Mouse (Mus musculus): Measurements from ENCODE around the gene Dnase1l2. TPM values are rescaled to one million over a fixed set of nuclear protein-coding genes. Genes with fewer than 3 reads are reported as not detected.
A peak's percentile ranks its signal among the peaks of the same experiment; 100 is the strongest.
"Not testable (repeated sequence)": the region's sequence is repeated elsewhere in the genome, so short reads cannot be mapped to it uniquely, and the experiment has no call there.

Gene Dnase1l2
- polyA plus RNA-seq, 1 experiment from 2014 or later: 7.9 TPM

DNA sequence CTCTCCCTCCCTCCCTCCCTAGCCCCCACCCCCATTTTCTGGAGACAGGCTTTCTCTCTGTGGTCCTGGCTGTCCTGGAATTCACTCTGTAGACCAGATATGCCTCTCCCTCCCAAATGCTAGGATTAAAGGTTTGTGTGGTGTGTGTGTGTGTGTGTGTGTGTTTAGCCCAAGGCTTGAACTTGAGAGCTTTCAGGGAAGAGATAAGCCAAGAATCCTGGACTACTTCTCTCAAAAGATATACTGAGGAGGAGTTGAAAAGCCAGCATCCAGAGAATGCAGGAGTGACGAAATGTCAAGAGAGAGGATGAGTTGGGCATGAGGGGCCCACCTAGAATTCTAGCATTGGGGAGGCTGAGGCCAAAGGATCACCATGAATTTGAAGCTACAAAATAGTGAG lies 20.0 kb upstream of the Dnase1l2 start:
- Histone ChIP-seq H3K9ac (ENCODE audit: low read depth, low read length) (no peak overlapping the region), H3K27ac (ENCODE audit: low read length) (no peak overlapping the region), H3K4me3 (ENCODE audit: low read depth, low read length) (no peak overlapping the region), H3K36me3 (ENCODE audit: control insufficient read depth, insufficient read depth, low read length) (no peaks in the 10 kb centered on the region), H3K4me1 (ENCODE audit: control insufficient read depth, insufficient read depth, low read length) (no peaks in the 10 kb centered on the region), H3K9me3 (replicated peaks; ENCODE audit: control insufficient read depth, low read length, poor library complexity, severe bottlenecking) (no peaks in the 10 kb centered on the region), H3K4me2 (ENCODE audit: low read length) (no peak overlapping the region), H3K27me3 (ENCODE audit: control insufficient read depth, insufficient read depth, low read depth, low read length) (no peaks in the 10 kb centered on the region)
- WGBS: 93% methylated on average over 1 of the region's 1 CpGs
- no peak for ATAC-seq

DNA sequence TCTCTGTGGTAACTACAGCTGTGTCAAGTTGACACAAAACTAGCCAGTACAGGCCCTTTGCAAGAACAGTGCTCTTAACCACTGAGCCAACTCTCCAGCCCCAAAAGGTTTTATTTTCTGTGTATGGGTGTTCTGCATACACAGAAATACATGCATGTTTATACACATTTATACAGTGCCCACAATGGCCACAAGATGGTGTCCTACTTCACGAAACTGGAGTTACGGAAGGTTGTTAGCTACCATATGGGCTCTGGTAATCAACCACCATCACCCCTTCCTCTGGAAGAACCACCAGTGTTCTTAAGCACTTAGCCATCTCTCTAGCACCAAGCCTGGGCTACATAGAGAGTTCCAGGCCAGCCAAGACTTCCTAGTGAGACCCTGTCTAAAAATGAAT lies 18.7 kb upstream of the Dnase1l2 start:
- H3K27ac ChIP-seq (ENCODE audit: low read length): no peak overlapping the region
- H3K9ac ChIP-seq (ENCODE audit: low read depth, low read length): no peak overlapping the region
- H3K4me3 ChIP-seq (ENCODE audit: low read depth, low read length): no peak overlapping the region
- H3K4me2 ChIP-seq (ENCODE audit: low read length): no peak overlapping the region
- H3K27me3 ChIP-seq (ENCODE audit: control insufficient read depth, insufficient read depth, low read depth, low read length): no peaks in the 10 kb centered on the region
- H3K9me3 ChIP-seq (replicated peaks; ENCODE audit: control insufficient read depth, low read length, poor library complexity, severe bottlenecking): no peaks in the 10 kb centered on the region
- no peaks in the 10 kb centered on the region for H3K4me1 ChIP-seq (ENCODE audit: control insufficient read depth, insufficient read depth, low read length)
- no peaks in the 10 kb centered on the region for H3K36me3 ChIP-seq (ENCODE audit: control insufficient read depth, insufficient read depth, low read length)
- 77% methylated on average over 2 of the region's 2 CpGs for WGBS
- ATAC-seq: no peak

DNA sequence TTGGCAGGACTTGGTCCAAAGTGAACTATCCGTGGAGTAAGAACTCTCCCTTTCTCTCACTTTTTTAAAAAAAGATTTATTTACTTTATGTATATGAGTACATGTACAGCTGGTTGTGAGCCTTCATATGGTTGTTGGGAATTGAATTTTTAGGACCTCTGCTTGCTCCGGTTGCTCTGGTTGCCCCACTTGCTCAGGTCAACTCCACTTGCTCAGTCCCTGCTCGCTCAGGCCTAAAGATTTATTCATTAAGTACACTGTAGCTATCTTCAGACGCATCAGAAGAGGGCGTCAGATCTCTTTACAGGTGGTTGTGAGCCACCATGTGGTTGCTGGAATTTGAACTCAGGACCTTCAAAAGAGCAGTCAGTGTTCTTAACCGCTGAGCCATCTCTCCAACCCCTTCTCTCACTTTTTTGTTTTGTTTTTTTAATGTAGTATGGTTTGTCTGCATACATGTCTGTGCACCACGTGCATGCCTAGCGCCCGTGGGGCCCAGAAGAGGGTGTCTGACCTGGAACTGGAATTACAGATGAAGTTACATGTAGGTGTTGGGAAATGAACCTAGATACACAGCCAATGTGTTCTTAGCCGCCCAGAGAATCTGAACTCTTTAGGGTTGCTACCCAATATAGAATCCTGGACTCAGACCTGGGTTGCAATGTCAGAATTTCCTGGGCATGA lies 12.8 kb upstream of the Dnase1l2 start:
- WGBS: 54% methylated on average over 10 of the region's 10 CpGs
- not testable (repeated sequence) for H3K9ac ChIP-seq (ENCODE audit: low read depth, low read length); H3K9me3 ChIP-seq (replicated peaks; ENCODE audit: control insufficient read depth, low read length, poor library complexity, severe bottlenecking); H3K27me3 ChIP-seq (ENCODE audit: control insufficient read depth, insufficient read depth, low read depth, low read length); ATAC-seq; H3K36me3 ChIP-seq (ENCODE audit: control insufficient read depth, insufficient read depth, low read length)
- H3K4me1 ChIP-seq (ENCODE audit: control insufficient read depth, insufficient read depth, low read length): peaks cover 14% of the 10 kb centered on the region
- H3K4me3 ChIP-seq (ENCODE audit: low read depth, low read length): peak overlapping the region; percentile 72
- H3K27ac ChIP-seq (ENCODE audit: low read length): 0 out of 2 replicates have a peak overlapping the region, but pooled peaks have one; percentile 5
- peak overlapping the region; percentile 39 for H3K4me2 ChIP-seq (ENCODE audit: low read length)

DNA sequence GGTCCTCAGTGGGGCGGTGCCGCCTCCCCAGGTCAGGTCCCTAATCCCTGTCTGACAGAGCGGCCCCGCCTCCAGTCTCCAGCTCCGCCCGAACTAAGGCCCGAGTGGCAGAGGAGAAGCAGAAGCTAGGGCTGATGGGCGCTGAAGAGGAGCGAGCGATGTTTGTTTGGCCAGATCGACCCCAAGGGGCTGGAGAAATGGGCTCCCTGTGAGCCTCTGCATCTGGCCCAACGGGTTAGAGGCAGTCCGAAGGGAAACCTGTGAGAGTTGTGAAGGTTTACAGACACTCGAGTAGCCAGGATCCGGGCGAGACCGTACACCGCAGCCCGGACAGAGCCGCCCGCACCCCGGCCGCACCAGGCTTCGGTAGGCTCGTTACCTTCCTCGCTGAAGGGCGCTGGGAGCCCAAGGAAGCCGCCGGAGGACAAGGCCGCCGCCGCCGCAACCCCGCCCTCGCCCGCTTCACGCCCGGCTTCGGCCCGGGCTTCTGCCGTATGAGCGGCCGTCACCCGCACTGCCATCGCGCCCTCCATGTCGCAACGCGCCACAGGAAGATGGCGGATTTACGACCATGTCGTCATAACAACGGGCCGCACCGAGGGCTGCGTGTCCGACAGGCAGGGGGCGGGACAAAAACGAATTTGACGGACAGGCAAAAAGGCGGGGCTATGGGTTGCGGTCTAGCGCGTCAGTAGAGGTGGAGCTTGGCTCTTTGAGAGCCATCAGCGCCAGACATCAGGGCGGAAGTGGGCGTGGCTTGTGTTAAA lies 12.0 kb upstream of the Dnase1l2 start:
- peak overlapping the region; percentile 72 for H3K4me3 ChIP-seq (ENCODE audit: low read depth, low read length)
- H3K4me2 ChIP-seq (ENCODE audit: low read length): peak overlapping the region; percentile 78
- H3K4me1 ChIP-seq (ENCODE audit: control insufficient read depth, insufficient read depth, low read length): peaks cover 14% of the 10 kb centered on the region
- peaks cover 12% of the 10 kb centered on the region; the same call in 1 of the 2 replicates for H3K36me3 ChIP-seq (ENCODE audit: control insufficient read depth, insufficient read depth, low read length)
- peak overlapping the region; percentile 82 for H3K9ac ChIP-seq (ENCODE audit: low read depth, low read length)
- H3K27ac ChIP-seq (ENCODE audit: low read length): peak overlapping the region; percentile 93
- under 1% methylated on average over 67 of the region's 67 CpGs for WGBS
- no peaks in the 10 kb centered on the region for H3K27me3 ChIP-seq (ENCODE audit: control insufficient read depth, insufficient read depth, low read depth, low read length)
- ATAC-seq: peak; percentile 94
- H3K9me3 ChIP-seq (replicated peaks; ENCODE audit: control insufficient read depth, low read length, poor library complexity, severe bottlenecking): no peaks in the 10 kb centered on the region

DNA sequence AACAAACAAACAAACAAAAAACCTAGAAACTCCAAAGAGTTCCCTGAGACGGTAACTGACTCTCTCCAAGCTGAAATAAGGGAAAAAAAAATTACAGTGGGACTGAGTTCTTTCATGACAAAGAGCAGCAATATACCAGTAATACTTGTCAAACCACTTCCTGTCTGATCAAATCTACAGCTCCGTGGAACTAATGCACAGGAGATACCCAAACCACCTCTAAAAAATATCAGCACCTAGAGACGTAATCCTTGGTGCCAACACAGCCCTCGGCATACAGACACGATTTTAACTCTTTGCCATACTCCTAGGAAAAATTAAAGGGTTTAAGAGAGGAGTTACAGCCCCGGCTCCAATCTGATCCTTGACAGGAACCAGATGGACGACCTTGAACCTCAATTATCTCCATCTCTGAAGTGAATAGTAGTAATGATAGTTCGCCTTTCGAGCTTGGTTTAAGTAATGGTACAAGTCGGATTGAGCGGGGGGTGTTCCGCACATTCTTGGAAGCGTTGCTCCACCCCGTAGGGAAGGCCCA lies 11.4 kb upstream of the Dnase1l2 start:
- Histone ChIP-seq H3K4me3 (ENCODE audit: low read depth, low read length) (peak overlapping the region; percentile 72), H3K4me1 (ENCODE audit: control insufficient read depth, insufficient read depth, low read length) (peaks cover 14% of the 10 kb centered on the region), H3K36me3 (ENCODE audit: control insufficient read depth, insufficient read depth, low read length) (peaks cover 17% of the 10 kb centered on the region), H3K27me3 (ENCODE audit: control insufficient read depth, insufficient read depth, low read depth, low read length) (no peaks in the 10 kb centered on the region), H3K4me2 (ENCODE audit: low read length) (peak overlapping the region; percentile 78), H3K9me3 (replicated peaks; ENCODE audit: control insufficient read depth, low read length, poor library complexity, severe bottlenecking) (no peaks in the 10 kb centered on the region), H3K9ac (ENCODE audit: low read depth, low read length) (peak overlapping the region; percentile 82), H3K27ac (ENCODE audit: low read length) (peak overlapping the region; percentile 93)
- 7% methylated on average over 14 of the region's 14 CpGs for WGBS
- no peak for ATAC-seq

DNA sequence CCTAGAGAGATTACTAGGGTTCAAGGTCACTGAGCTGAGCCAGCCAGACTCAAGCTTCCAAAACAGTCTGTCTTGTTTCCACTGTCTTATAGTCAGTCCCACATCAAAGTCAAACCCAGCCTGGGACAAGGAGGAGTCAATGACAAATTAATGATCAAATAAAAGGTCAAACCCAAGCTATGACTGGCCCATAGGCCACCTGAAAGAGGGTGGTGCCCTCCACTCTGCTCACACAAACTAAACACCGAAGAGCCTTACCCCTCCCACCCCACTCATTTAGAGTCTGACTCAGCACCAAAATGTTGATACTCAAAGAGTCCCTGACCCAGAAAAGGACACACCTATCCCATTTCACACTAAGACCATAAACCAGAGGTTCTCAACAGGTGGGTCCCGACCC lies 10.5 kb upstream of the Dnase1l2 start:
- Histone ChIP-seq H3K4me1 (ENCODE audit: control insufficient read depth, insufficient read depth, low read length) (peaks cover 14% of the 10 kb centered on the region), H3K27ac (ENCODE audit: low read length) (no peak overlapping the region), H3K9ac (ENCODE audit: low read depth, low read length) (no peak overlapping the region), H3K4me2 (ENCODE audit: low read length) (peak overlapping the region; percentile 78), H3K27me3 (ENCODE audit: control insufficient read depth, insufficient read depth, low read depth, low read length) (no peaks in the 10 kb centered on the region), H3K36me3 (ENCODE audit: control insufficient read depth, insufficient read depth, low read length) (peaks cover 23% of the 10 kb centered on the region), H3K4me3 (ENCODE audit: low read depth, low read length) (no peak overlapping the region), H3K9me3 (replicated peaks; ENCODE audit: control insufficient read depth, low read length, poor library complexity, severe bottlenecking) (no peaks in the 10 kb centered on the region)
- no peak for ATAC-seq
- WGBS: 91% methylated on average over 2 of the region's 2 CpGs

DNA sequence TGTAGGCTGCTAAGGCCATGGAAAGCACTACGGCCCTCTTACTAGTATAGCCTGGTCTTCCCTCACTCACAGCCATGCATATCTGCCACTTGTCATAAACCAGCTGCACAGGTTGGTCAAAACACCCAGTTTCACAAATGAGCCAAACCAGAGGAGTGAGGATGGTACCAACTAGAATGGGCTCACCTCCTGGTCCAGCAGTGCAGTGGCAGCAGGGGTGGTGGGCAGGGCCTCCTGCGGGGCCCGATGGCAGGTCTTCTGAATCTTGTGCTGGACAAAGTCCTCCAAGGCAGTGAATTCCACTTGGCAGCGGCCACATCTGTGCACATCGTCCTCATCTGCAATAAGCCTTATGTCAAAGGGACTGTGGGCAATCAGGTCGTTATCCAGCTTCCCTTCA lies 8.3 kb upstream of the Dnase1l2 start:
- Histone ChIP-seq H3K4me2 (ENCODE audit: low read length) (no peak overlapping the region), H3K4me3 (ENCODE audit: low read depth, low read length) (no peak overlapping the region), H3K27ac (ENCODE audit: low read length) (no peak overlapping the region), H3K9ac (ENCODE audit: low read depth, low read length) (no peak overlapping the region), H3K4me1 (ENCODE audit: control insufficient read depth, insufficient read depth, low read length) (peaks cover 14% of the 10 kb centered on the region), H3K9me3 (replicated peaks; ENCODE audit: control insufficient read depth, low read length, poor library complexity, severe bottlenecking) (no peaks in the 10 kb centered on the region), H3K36me3 (ENCODE audit: control insufficient read depth, insufficient read depth, low read length) (peaks cover 42% of the 10 kb centered on the region), H3K27me3 (ENCODE audit: control insufficient read depth, insufficient read depth, low read depth, low read length) (no peaks in the 10 kb centered on the region)
- 95% methylated on average over 6 of the region's 6 CpGs for WGBS
- no peak for ATAC-seq

DNA sequence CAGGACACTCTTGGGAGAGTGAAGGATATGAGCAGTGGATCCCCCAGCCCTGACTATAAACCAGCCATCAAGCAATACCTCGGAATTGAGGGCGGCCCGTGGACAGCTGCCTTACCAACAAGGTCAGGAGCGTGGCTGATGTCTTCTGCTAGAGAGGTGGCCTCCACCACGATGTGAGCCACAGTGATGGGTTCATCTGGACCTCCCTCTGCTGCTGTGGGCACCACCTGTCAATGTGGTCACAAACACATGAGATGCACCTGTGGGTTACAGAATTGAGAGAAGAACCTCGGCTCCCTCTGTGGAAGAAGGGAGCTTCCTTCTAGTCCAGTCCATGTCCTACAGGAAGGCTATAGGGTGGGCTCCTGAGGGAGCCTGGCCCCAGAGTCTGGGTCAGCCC lies 6.6 kb upstream of the Dnase1l2 start:
- Histone ChIP-seq H3K27ac (ENCODE audit: low read length) (no peak overlapping the region), H3K36me3 (ENCODE audit: control insufficient read depth, insufficient read depth, low read length) (peaks cover 56% of the 10 kb centered on the region), H3K4me3 (ENCODE audit: low read depth, low read length) (no peak overlapping the region), H3K27me3 (ENCODE audit: control insufficient read depth, insufficient read depth, low read depth, low read length) (no peaks in the 10 kb centered on the region), H3K4me2 (ENCODE audit: low read length) (no peak overlapping the region), H3K9ac (ENCODE audit: low read depth, low read length) (no peak overlapping the region), H3K9me3 (replicated peaks; ENCODE audit: control insufficient read depth, low read length, poor library complexity, severe bottlenecking) (no peaks in the 10 kb centered on the region), H3K4me1 (ENCODE audit: control insufficient read depth, insufficient read depth, low read length) (peaks cover 14% of the 10 kb centered on the region)
- ATAC-seq: no peak
- 98% methylated on average over 6 of the region's 6 CpGs for WGBS

DNA sequence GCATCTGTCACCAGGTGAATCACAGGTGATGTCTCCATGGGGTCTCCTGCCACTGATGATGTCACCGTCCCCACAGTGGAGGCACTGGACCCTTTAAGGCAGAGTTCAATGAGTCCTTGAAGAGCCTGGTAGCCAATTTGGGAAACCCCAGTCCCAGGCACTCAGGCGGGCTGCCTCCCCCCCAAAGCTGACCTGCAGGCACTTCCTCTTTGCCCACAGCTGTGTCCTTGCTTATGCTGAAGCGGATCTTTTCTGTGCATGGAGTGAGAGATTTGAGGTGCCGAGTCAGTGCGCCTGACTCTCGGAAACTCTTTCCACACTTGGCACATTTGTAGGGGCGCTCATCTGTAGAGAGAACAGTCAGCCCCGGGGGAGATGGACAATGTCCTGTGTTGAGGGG lies 3.7 kb upstream of the Dnase1l2 start:
- H3K9me3 ChIP-seq (replicated peaks; ENCODE audit: control insufficient read depth, low read length, poor library complexity, severe bottlenecking): no peaks in the 10 kb centered on the region
- H3K27ac ChIP-seq (ENCODE audit: low read length): no peak overlapping the region
- WGBS: 95% methylated on average over 8 of the region's 8 CpGs
- no peak overlapping the region for H3K4me2 ChIP-seq (ENCODE audit: low read length)
- no peak overlapping the region for H3K9ac ChIP-seq (ENCODE audit: low read depth, low read length)
- H3K27me3 ChIP-seq (ENCODE audit: control insufficient read depth, insufficient read depth, low read depth, low read length): no peaks in the 10 kb centered on the region
- H3K4me1 ChIP-seq (ENCODE audit: control insufficient read depth, insufficient read depth, low read length): no peaks in the 10 kb centered on the region
- peaks cover 75% of the 10 kb centered on the region for H3K36me3 ChIP-seq (ENCODE audit: control insufficient read depth, insufficient read depth, low read length)
- no peak overlapping the region for H3K4me3 ChIP-seq (ENCODE audit: low read depth, low read length)
- no peak for ATAC-seq

Measured in midbrain, embryonic 16.5 days (tissue).